Mouse (Mus musculus) E14TG2a.4 (cell line): Measurements from ENCODE around the gene Ly75.

Experiments used
- H3K27me3 ChIP-seq: 2 replicates; pipeline ENCODE4 v1.6.1; 2014; ENCODE audit warnings: low read length, control low read depth; ENCODE audit not compliant: insufficient read depth
- H3K36me3 ChIP-seq: 2 replicates; pipeline ENCODE4 v1.6.1; 2014; ENCODE audit warnings: low read length, control low read depth; ENCODE audit not compliant: insufficient read depth
- H3K4me1 ChIP-seq: replicated peaks from 2 replicates; pipeline ENCODE4 v1.6.1; 2014; ENCODE audit warnings: low read depth, low read length, control low read depth
- H3K4me3 ChIP-seq: replicated peaks from 2 replicates; pipeline ENCODE4 v1.5.1; 2014; ENCODE audit warnings: mild to moderate bottlenecking, low read length
- H3K9me3 ChIP-seq: 2 replicates; pipeline ENCODE4 v1.6.1; 2014; ENCODE audit warnings: low read length, control low read depth
- CTCF ChIP-seq: conservative IDR thresholded peaks from 2 replicates; pipeline ENCODE4 v1.5.1; 2014; ENCODE audit warnings: low read length
- NANOG ChIP-seq: IDR thresholded peaks from 2 replicates; pipeline ENCODE4 v1.6.1; 2014; ENCODE audit warnings: borderline replicate concordance, low read length, mixed read lengths
- POU5F1 ChIP-seq: IDR thresholded peaks from 2 replicates; pipeline ENCODE4 v1.6.1; 2014; ENCODE audit warnings: low read length, borderline replicate concordance

The Ly75 gene

GRCm38 (mm10) chr2:60327581-60327980 is 55.5 kb downstream of the Ly75 start:
- Histone ChIP-seq H3K36me3 (peaks cover 67% of the 10 kb centered on the region), H3K4me3 (no peak overlapping the region), H3K9me3 (no peaks in the 10 kb centered on the region), H3K4me1 (no peaks in the 10 kb centered on the region), H3K27me3 (no peaks in the 10 kb centered on the region)
- TF ChIP-seq NANOG = no peak

- Histone ChIP-seq H3K4me3 (no peak overlapping the region), H3K27me3 (no peaks in the 10 kb centered on the region), H3K9me3 (no peaks in the 10 kb centered on the region), H3K4me1 (no peaks in the 10 kb centered on the region), H3K36me3 (peaks cover 65% of the 10 kb centered on the region)
- no peak for TF ChIP-seq NANOG
- TF ChIP-seq POU5F1 = no peak
- no peak for TF ChIP-seq CTCF
These were observed 56.2 kb downstream of the Ly75 start for GRCm38 (mm10) chr2:60326948-60327347.

DNA sequence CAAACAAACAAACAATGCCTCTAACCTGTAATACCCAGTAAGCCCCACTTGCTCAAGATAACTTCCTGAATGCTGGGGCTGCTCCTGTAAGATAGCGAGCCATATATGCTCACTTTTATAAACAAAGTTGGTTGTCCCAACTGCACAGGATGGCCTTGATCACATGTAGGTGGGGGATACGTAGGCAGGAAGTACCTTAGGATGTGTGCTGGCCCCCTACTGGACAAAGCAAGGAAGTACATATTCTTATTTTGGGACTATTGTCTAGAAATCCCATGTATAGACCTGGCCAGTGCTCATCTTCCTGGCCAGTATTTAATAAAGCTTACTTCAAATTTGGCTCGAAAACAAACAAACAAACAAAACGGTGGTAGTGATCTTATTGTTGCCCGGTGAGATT is 59.7 kb downstream of the Ly75 start:
- no peaks in the 10 kb centered on the region for H3K27me3 ChIP-seq
- H3K9me3 ChIP-seq = no peaks in the 10 kb centered on the region
- peaks cover 71% of the 10 kb centered on the region for H3K36me3 ChIP-seq
- TF ChIP-seq CTCF (peak; percentile 51), POU5F1 (no peak), NANOG (no peak)
- no peak overlapping the region for H3K4me3 ChIP-seq
- no peaks in the 10 kb centered on the region for H3K4me1 ChIP-seq

DNA sequence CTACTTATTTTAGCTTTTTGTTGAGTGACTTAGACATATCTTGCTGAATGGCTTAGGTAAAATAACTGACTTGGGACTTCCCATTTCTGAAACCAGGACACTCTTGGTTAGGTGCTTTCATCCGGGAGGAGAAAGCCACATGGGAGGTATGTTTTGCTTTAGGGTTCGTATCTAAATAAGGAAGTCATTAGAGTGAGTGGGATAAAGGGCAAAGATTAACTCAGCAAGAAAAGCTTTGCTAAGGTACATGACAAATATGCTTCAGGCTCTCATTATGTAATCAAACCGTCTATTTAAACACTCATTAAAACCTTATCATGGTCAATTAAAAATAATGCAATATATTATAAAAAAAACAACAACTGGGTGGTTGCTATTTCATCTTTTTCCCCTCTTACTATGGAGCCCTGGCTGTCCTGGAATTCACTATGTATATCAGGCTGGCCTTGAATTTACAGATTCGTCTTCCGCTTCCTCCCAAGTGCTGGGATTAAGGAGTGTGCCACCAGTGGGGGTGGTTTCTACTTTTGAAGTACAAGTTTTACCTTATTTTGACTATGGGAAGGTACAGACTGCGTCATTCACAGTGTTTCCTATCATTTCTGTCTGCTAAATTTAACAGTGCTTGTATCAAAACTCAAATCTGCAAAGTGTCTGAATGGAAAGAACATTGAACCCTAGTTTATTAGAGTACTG is 60.9 kb downstream of the Ly75 start:
- H3K4me1 ChIP-seq = peaks cover 7% of the 10 kb centered on the region
- H3K27me3 ChIP-seq = no peaks in the 10 kb centered on the region
- no peak for TF ChIP-seq NANOG
- TF ChIP-seq POU5F1 = no peak
- no peak for TF ChIP-seq CTCF
- no peak overlapping the region for H3K4me3 ChIP-seq
- H3K36me3 ChIP-seq = peaks cover 71% of the 10 kb centered on the region
- H3K9me3 ChIP-seq = no peaks in the 10 kb centered on the region

GRCm38 (mm10) chr2:60303796-60304195 is 79.3 kb downstream of the Ly75 start:
- Histone ChIP-seq H3K36me3 (peaks cover 56% of the 10 kb centered on the region), H3K27me3 (no peaks in the 10 kb centered on the region), H3K4me1 (0 out of 2 replicates have a peak, but pooled peaks cover 2% of the 10 kb centered on the region), H3K9me3 (no peaks in the 10 kb centered on the region), H3K4me3 (no peak overlapping the region)
- TF ChIP-seq NANOG = no peak
- no peak for TF ChIP-seq POU5F1
- TF ChIP-seq CTCF = no peak

GRCm38 (mm10) chr2:60299323-60299722 is 83.8 kb downstream of the Ly75 start:
- Histone ChIP-seq H3K9me3 (no peaks in the 10 kb centered on the region), H3K4me3 (no peak overlapping the region), H3K4me1 (peaks cover 10% of the 10 kb centered on the region), H3K27me3 (no peaks in the 10 kb centered on the region), H3K36me3 (peaks cover 29% of the 10 kb centered on the region)
- TF ChIP-seq NANOG = no peak
- no peak for TF ChIP-seq POU5F1
- TF ChIP-seq CTCF = no peak

DNA sequence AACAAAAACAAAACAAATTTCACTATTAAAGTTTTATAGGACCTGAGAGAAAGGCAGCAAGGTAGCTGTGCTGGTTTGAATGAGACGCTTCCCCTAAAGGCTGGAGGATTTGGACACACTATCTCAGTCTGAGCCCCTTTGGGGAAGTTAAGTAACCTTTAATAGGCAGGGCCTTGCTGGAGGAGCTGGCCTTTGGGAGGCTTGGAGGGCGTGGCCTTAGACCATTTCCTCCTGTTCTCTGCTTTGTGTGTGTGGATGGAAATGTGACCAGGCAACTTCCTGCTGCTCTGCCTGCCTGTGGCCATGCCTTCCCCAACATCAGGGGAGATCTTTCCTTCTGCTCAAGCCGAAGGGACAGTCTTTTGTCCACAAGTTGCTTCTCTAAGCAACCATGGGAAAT is 84.8 kb downstream of the Ly75 start:
- Histone ChIP-seq H3K4me1 (peaks cover 10% of the 10 kb centered on the region), H3K27me3 (no peaks in the 10 kb centered on the region), H3K36me3 (peaks cover 24% of the 10 kb centered on the region), H3K4me3 (no peak overlapping the region), H3K9me3 (no peaks in the 10 kb centered on the region)
- TF ChIP-seq POU5F1 = no peak
- TF ChIP-seq NANOG = no peak
- TF ChIP-seq CTCF = no peak

DNA sequence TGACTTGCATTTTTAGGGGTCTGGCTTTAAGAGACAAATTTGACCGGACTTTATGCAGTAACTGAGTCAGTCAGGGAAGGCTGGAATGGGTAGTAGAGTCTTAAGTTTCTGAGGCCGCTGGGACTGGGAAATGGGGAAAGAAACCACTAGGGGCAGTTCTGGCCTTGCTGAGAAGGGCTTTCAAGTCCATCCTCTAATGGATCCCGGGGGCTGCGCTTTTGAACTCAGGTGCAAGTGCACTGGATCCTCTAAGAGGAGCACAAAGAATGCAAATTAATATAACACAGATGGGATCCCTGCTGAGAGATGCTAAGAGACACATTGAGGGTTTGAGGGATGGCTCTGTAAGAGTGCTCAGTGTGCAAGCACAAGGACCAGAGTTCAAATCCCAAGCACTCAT is 91.7 kb downstream of the Ly75 start:
- Histone ChIP-seq H3K4me3 (no peak overlapping the region), H3K27me3 (no peaks in the 10 kb centered on the region), H3K9me3 (no peaks in the 10 kb centered on the region), H3K4me1 (no peaks in the 10 kb centered on the region), H3K36me3 (peaks cover 6% of the 10 kb centered on the region)
- TF ChIP-seq NANOG = no peak
- TF ChIP-seq CTCF = no peak; the same call in 1 of the 2 replicates
- no peak for TF ChIP-seq POU5F1

DNA sequence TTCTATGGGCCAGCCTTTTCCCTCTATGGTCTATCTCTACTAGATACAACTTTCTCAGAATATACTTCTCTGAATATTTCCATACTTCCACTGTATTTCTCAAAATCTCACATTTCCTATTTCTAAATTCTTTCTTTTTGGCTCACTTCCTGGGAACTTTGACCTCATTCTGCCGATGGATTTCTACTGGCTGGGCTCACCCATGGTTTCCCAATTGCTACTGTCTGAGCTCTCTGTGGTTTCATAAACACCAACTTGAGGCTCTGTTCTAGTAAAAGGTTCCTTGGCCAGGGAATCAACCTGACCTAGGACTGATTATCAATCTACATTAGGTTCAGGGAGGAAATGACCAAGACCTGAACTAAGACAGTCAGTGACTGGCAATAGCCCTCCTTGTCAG is 93.7 kb downstream of the Ly75 start:
- peaks cover 17% of the 10 kb centered on the region for H3K27me3 ChIP-seq
- TF ChIP-seq CTCF = no peak
- no peak for TF ChIP-seq NANOG
- no peak for TF ChIP-seq POU5F1
- H3K4me3 ChIP-seq = no peak overlapping the region
- H3K36me3 ChIP-seq = peaks cover 6% of the 10 kb centered on the region
- H3K4me1 ChIP-seq = peaks cover 1% of the 10 kb centered on the region; the same call in 1 of the 2 replicates
- H3K9me3 ChIP-seq = peaks cover 7% of the 10 kb centered on the region
